Mouse (Mus musculus): ENCODE results near the gene Fhl2. TPM values are rescaled to one million over a fixed set of nuclear protein-coding genes. Genes with fewer than 3 reads are reported as not detected.
"Not testable (repeated sequence)": the region's sequence is repeated elsewhere in the genome, so short reads cannot be mapped to it uniquely, and the experiment has no call there.

Gene Fhl2
- polyA plus RNA-seq, 1 experiment: 58.9 TPM

DNA sequence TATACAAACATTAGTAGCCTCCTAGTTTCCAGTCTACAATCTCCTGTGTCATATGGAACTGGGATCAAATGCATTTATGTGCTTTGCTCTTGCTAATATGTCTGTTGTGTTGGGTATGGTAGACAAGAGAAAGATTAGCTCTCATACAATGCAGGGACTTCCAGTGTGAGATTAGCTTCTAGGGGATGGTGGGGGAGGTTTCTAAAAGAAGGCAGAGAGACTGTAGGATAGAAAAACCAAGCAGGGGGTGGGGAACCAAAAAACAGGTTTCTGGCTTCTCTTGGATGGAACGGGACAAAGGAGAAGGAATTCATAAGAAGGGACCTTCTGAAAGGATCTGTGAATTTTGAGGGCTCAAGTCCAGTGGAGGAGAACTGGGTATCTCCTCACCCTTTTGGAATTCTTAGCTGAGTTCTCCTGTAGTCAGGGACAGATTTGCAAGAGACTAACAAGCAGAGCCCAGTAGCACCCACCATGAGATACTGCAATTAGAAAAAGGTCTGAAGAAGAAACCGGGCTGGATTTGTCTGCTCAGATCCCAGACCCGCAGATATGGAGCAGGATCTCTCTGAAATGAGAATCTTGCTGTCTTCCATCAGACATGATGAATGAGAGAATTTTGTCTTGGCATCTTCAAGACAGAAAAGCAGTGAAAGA is 2.6 kb upstream of the Fhl2 start:
- 93% methylated on average over 3 of the region's 3 CpGs for WGBS
- Histone ChIP-seq H3K4me3 (ENCODE audit: control insufficient read depth, insufficient read depth, low read length) (no peak overlapping the region), H3K27ac (ENCODE audit: control insufficient read depth, insufficient read depth, low read length) (no peak overlapping the region), H3K36me3 (ENCODE audit: control insufficient read depth, insufficient read depth, low read length) (no peaks in the 10 kb centered on the region), H3K27me3 (ENCODE audit: control insufficient read depth, insufficient read depth, low read length) (no peaks in the 10 kb centered on the region), H3K4me1 (replicated peaks; ENCODE audit: control insufficient read depth, insufficient read depth, low read length) (no peaks in the 10 kb centered on the region)
- no peak for DNase-seq
- TF ChIP-seq POLR2A (IDR thresholded peaks at IDR 0.05; ENCODE audit: control insufficient read depth, extremely low read depth, insufficient read depth, low read length, poor library complexity) (no peak), CTCF (IDR thresholded peaks at IDR 0.05; ENCODE audit: borderline replicate concordance, control insufficient read depth, extremely low read depth, insufficient read depth, low read length, poor library complexity) (no peak)

DNA sequence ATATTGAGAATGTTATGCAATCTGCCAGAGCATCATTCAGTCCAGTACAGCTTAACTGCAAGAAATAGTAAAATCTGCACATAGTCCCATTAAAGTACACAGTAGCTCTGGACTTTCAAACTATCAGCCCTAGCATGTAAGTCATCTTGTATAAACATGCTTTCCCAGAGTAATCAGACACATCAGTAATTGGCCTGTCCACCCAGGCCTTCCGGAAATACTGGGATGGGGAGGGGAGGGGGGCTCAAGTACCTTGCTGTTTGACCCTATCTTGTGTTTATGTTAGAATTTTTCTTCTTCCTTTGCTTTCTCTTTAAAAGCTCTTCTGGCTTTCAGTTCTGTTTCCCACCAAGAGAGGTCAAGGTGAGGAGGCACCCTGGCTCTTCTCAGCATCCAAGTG is 725 bp downstream of the Fhl2 start:
- Histone ChIP-seq H3K4me3 (ENCODE audit: control insufficient read depth, insufficient read depth, low read length) (no peak overlapping the region), H3K4me1 (replicated peaks; ENCODE audit: control insufficient read depth, insufficient read depth, low read length) (no peaks in the 10 kb centered on the region), H3K36me3 (ENCODE audit: control insufficient read depth, insufficient read depth, low read length) (no peaks in the 10 kb centered on the region), H3K27ac (ENCODE audit: control insufficient read depth, insufficient read depth, low read length) (no peak overlapping the region), H3K27me3 (ENCODE audit: control insufficient read depth, insufficient read depth, low read length) (no peaks in the 10 kb centered on the region)
- WGBS: 71% methylated on average over 1 of the region's 1 CpGs
- no peak for DNase-seq
- TF ChIP-seq CTCF (IDR thresholded peaks at IDR 0.05; ENCODE audit: borderline replicate concordance, control insufficient read depth, extremely low read depth, insufficient read depth, low read length, poor library complexity) (no peak), POLR2A (IDR thresholded peaks at IDR 0.05; ENCODE audit: control insufficient read depth, extremely low read depth, insufficient read depth, low read length, poor library complexity) (no peak)

GRCm38 (mm10) chr1:43193423-43193822 is 3.4 kb downstream of the Fhl2 start:
- H3K27ac ChIP-seq (ENCODE audit: control insufficient read depth, insufficient read depth, low read length): no peak overlapping the region
- no peak for DNase-seq
- no peak for TF ChIP-seq POLR2A (IDR thresholded peaks at IDR 0.05; ENCODE audit: control insufficient read depth, extremely low read depth, insufficient read depth, low read length, poor library complexity)
- TF ChIP-seq CTCF (IDR thresholded peaks at IDR 0.05; ENCODE audit: borderline replicate concordance, control insufficient read depth, extremely low read depth, insufficient read depth, low read length, poor library complexity): no peak
- no peaks in the 10 kb centered on the region for H3K36me3 ChIP-seq (ENCODE audit: control insufficient read depth, insufficient read depth, low read length)
- H3K27me3 ChIP-seq (ENCODE audit: control insufficient read depth, insufficient read depth, low read length): no peaks in the 10 kb centered on the region
- H3K4me3 ChIP-seq (ENCODE audit: control insufficient read depth, insufficient read depth, low read length): no peak overlapping the region
- 99% methylated on average over 6 of the region's 6 CpGs for WGBS
- H3K4me1 ChIP-seq (replicated peaks; ENCODE audit: control insufficient read depth, insufficient read depth, low read length): no peaks in the 10 kb centered on the region

DNA sequence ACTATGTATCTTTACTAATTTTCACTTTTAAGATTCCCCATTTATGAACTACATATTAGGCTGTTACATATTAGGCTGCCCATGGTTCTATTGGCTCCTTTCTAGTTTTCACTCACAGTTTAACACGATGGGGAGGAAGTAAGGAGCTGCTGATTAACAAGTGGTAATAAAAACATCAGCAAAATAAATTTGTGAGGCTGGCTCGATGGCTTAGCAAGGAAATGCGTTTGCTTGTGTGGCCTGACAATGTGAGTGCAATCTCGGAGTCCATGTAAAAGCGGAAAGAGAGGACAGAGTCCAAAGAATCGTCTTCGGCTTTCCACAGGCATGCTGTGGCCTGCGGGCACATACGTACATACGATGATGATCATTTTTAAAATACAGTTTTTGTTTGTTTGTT is 4.3 kb downstream of the Fhl2 start:
- no peaks in the 10 kb centered on the region for H3K36me3 ChIP-seq (ENCODE audit: control insufficient read depth, insufficient read depth, low read length)
- H3K4me3 ChIP-seq (ENCODE audit: control insufficient read depth, insufficient read depth, low read length): no peak overlapping the region
- WGBS: 82% methylated on average over 10 of the region's 10 CpGs
- TF ChIP-seq POLR2A (IDR thresholded peaks at IDR 0.05; ENCODE audit: control insufficient read depth, extremely low read depth, insufficient read depth, low read length, poor library complexity): no peak
- TF ChIP-seq CTCF (IDR thresholded peaks at IDR 0.05; ENCODE audit: borderline replicate concordance, control insufficient read depth, extremely low read depth, insufficient read depth, low read length, poor library complexity): no peak
- H3K27ac ChIP-seq (ENCODE audit: control insufficient read depth, insufficient read depth, low read length): no peak overlapping the region
- H3K27me3 ChIP-seq (ENCODE audit: control insufficient read depth, insufficient read depth, low read length): no peaks in the 10 kb centered on the region
- no peaks in the 10 kb centered on the region for H3K4me1 ChIP-seq (replicated peaks; ENCODE audit: control insufficient read depth, insufficient read depth, low read length)
- DNase-seq: no peak

DNA sequence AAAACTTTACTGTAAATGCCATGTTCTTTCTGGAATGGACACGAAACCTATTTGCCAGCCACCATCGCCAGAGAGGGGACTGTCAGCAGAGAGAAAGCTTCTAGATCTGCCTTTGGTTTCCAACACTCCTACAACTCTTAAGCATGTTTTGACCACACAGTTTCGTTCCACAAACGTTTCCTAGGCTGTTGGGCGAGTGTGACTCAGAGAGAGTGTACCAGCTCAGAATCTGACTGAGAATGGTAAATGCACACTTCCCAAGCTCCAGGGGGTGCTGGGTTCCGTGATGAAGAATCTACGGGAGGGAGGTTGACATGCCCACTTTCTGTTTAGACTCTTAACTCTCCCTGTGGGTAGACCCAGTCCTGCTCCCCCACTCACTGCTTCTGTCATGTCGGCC is 5.7 kb downstream of the Fhl2 start:
- DNase-seq: no peak
- H3K27ac ChIP-seq (ENCODE audit: control insufficient read depth, insufficient read depth, low read length): no peak overlapping the region
- no peak overlapping the region for H3K4me3 ChIP-seq (ENCODE audit: control insufficient read depth, insufficient read depth, low read length)
- 95% methylated on average over 8 of the region's 8 CpGs for WGBS
- no peaks in the 10 kb centered on the region for H3K36me3 ChIP-seq (ENCODE audit: control insufficient read depth, insufficient read depth, low read length)
- H3K27me3 ChIP-seq (ENCODE audit: control insufficient read depth, insufficient read depth, low read length): no peaks in the 10 kb centered on the region
- no peaks in the 10 kb centered on the region for H3K4me1 ChIP-seq (replicated peaks; ENCODE audit: control insufficient read depth, insufficient read depth, low read length)
- TF ChIP-seq CTCF (IDR thresholded peaks at IDR 0.05; ENCODE audit: borderline replicate concordance, control insufficient read depth, extremely low read depth, insufficient read depth, low read length, poor library complexity): no peak
- TF ChIP-seq POLR2A (IDR thresholded peaks at IDR 0.05; ENCODE audit: control insufficient read depth, extremely low read depth, insufficient read depth, low read length, poor library complexity): no peak

DNA sequence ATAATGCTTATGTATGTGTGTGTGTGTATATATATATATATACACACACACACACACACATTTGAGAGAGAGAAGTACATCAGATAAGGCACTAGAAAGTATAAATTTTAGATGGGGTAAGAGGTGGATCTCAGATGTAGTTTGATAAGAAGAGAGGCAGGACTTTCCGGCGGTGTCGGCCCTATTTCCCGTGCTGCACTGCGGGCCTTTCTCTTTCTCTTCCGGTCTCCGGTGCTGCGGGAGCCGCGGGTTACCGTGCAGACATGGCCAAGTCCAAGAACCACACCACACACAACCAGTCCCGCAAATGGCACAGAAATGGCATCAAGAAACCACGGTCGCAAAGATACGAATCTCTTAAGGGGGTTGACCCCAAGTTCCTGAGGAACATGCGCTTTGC is 7.9 kb downstream of the Fhl2 start:
- not testable (repeated sequence) for H3K4me1 ChIP-seq (replicated peaks; ENCODE audit: control insufficient read depth, insufficient read depth, low read length); H3K36me3 ChIP-seq (ENCODE audit: control insufficient read depth, insufficient read depth, low read length); H3K4me3 ChIP-seq (ENCODE audit: control insufficient read depth, insufficient read depth, low read length); DNase-seq; H3K27me3 ChIP-seq (ENCODE audit: control insufficient read depth, insufficient read depth, low read length); H3K27ac ChIP-seq (ENCODE audit: control insufficient read depth, insufficient read depth, low read length)
- 93% methylated on average over 12 of the region's 16 CpGs for WGBS

GRCm38 (mm10) chr1:43186334-43186733 is 10.4 kb downstream of the Fhl2 start:
- no peak overlapping the region for H3K27ac ChIP-seq (ENCODE audit: control insufficient read depth, insufficient read depth, low read length)
- H3K4me1 ChIP-seq (replicated peaks; ENCODE audit: control insufficient read depth, insufficient read depth, low read length): peaks cover 4% of the 10 kb centered on the region; the same call in 1 of the 2 replicates
- TF ChIP-seq POLR2A (IDR thresholded peaks at IDR 0.05; ENCODE audit: control insufficient read depth, extremely low read depth, insufficient read depth, low read length, poor library complexity) (no peak), CTCF (IDR thresholded peaks at IDR 0.05; ENCODE audit: borderline replicate concordance, control insufficient read depth, extremely low read depth, insufficient read depth, low read length, poor library complexity) (no peak)
- DNase-seq: no peak
- no peaks in the 10 kb centered on the region for H3K36me3 ChIP-seq (ENCODE audit: control insufficient read depth, insufficient read depth, low read length)
- WGBS: 84% methylated on average over 7 of the region's 7 CpGs
- H3K27me3 ChIP-seq (ENCODE audit: control insufficient read depth, insufficient read depth, low read length): no peaks in the 10 kb centered on the region
- H3K4me3 ChIP-seq (ENCODE audit: control insufficient read depth, insufficient read depth, low read length): no peak overlapping the region

All from thymus, adult 2 months (tissue).